Mouse (Mus musculus) heart, embryonic 10.5 days (tissue): ENCODE results near the gene Csrnp3. TPM values are rescaled to one million over a fixed set of nuclear protein-coding genes. Genes with fewer than 3 reads are reported as not detected.

Experiments used
- DNase-seq: peaks from one replicate; pipeline ENCODE4 v3.0.0-alpha.2; 2017; ENCODE audit warnings: low spot score
- H3K27ac ChIP-seq: fragments of 300-500 bp; sonication (generic); 2 replicates; pipeline ENCODE4 v1.5.1; 2016; ENCODE audit warnings: mild to moderate bottlenecking
- H3K27me3 ChIP-seq: fragments of 300-500 bp; sonication (generic); 2 replicates; pipeline ENCODE4 v1.6.1; 2016; ENCODE audit warnings: mild to moderate bottlenecking; ENCODE audit not compliant: poor library complexity, insufficient read depth, severe bottlenecking
- H3K36me3 ChIP-seq: fragments of 300-500 bp; sonication (generic); 2 replicates; pipeline ENCODE4 v1.6.1; 2016; ENCODE audit warnings: mild to moderate bottlenecking, moderate library complexity
- H3K4me1 ChIP-seq: fragments of 300-500 bp; sonication (generic); 2 replicates; pipeline ENCODE4 v1.6.1; 2016; ENCODE audit warnings: mild to moderate bottlenecking
- H3K4me3 ChIP-seq: fragments of 300-500 bp; sonication (generic); 2 replicates; pipeline ENCODE4 v1.5.1; 2016; ENCODE audit warnings: mild to moderate bottlenecking, moderate library complexity
- H3K9me3 ChIP-seq: fragments of 300-500 bp; sonication (generic); 2 replicates; pipeline ENCODE4 v1.6.1; 2016; ENCODE audit warnings: mild to moderate bottlenecking, moderate library complexity
- WGBS: fragments of 180-500 bp; shearing (Covaris S2); methylation state at CpG from one replicate; pipeline ENCODE4 v1.1.7; 2016; 5-methylcytosine and 5-hydroxymethylcytosine counted together
- polyA plus RNA-seq: library from polyadenylated mRNA; unstranded; fragments of >200 nt; fragmentation: Nextera tagmentation; extraction: Ambion mirVana; gene quantifications from 2 replicates; pipeline ENCODE4 v1.2.1, GENCODE M21; 2016

Csrnp3 gene
- polyA plus RNA-seq, 1 experiment from 2014 or later = 2.2 TPM

DNA sequence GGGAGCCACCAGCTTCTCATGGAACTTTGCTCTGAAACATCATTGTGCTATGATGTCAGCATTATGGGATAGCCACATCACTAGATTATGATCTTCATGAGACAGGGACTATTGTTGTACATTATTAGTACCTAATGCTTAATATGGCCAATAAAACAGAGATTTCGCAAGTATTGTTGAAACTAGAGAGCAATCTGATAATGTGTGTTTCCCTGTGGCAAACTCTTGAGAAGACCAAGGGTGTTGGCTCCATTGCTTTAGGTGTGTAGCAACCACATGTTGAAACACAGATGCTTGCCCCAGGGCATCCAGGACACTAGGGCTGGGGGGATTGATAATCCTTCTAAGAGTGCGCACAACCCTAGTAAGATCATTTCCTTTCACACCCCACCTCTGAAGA is 235.2 kb downstream of the Csrnp3 start:
- H3K27me3 ChIP-seq = no peaks in the 10 kb centered on the region
- H3K9me3 ChIP-seq = no peaks in the 10 kb centered on the region
- H3K27ac ChIP-seq = no peak overlapping the region
- H3K4me1 ChIP-seq = no peaks in the 10 kb centered on the region
- no peak overlapping the region for H3K4me3 ChIP-seq
- DNase-seq = no peak
- no peaks in the 10 kb centered on the region for H3K36me3 ChIP-seq
- WGBS = 92% methylated on average over 2 of the region's 2 CpGs

Other genes starting within 250 kb of the Csrnp3 start
- 1.2 and 1.7 TPM in 2 replicates for gene Scn2a, start 225.0 kb upstream of the Csrnp3 start, polyA plus RNA-seq